Mouse (Mus musculus) cerebellum, adult 2 months (tissue): Measurements from ENCODE around the gene Them7.

Source experiments
- CTCF ChIP-seq: fragments of 200-500 bp; IDR thresholded peaks from 2 replicates; pipeline ENCODE4 v1.5.1; 2011; ENCODE audit warnings: low read depth, mild to moderate bottlenecking, control low read depth, low read length, moderate library complexity, borderline replicate concordance; ENCODE audit not compliant: insufficient read depth
- POLR2A ChIP-seq: fragments of 200-500 bp; IDR thresholded peaks from 2 replicates; pipeline ENCODE4 v1.6.1; 2011; ENCODE audit warnings: low read length, control low read depth, borderline replicate concordance; ENCODE audit not compliant: insufficient read depth

GRCm38 (mm10) chr2:105408511-105408910 lies 184.4 kb downstream of the Them7 start:
- TF ChIP-seq POLR2A (no peak), CTCF (no peak)
